Mouse (Mus musculus) ES-Bruce4 (cell line): ENCODE measurements around the gene Abcc3. TPM values are rescaled to one million over a fixed set of nuclear protein-coding genes. Genes with fewer than 3 reads are reported as not detected.

Source experiments
- H3K27ac ChIP-seq: 2 replicates; pipeline ENCODE4 v1.5.1; 2012; ENCODE audit warnings: low read length, inconsistent platforms; ENCODE audit not compliant: insufficient read depth
- H3K27me3 ChIP-seq: 2 replicates; pipeline ENCODE4 v1.6.1; 2012; ENCODE audit warnings: mild to moderate bottlenecking, low read length, inconsistent platforms; ENCODE audit not compliant: control insufficient read depth, poor library complexity, insufficient read depth, severe bottlenecking
- H3K36me3 ChIP-seq: 2 replicates; pipeline ENCODE4 v1.6.1; 2012; ENCODE audit warnings: inconsistent platforms, mild to moderate bottlenecking, low read length, moderate library complexity; ENCODE audit not compliant: control insufficient read depth, poor library complexity, insufficient read depth, severe bottlenecking
- H3K4me1 ChIP-seq: one replicate; pipeline ENCODE4 v1.8.1; 2011; ENCODE audit warnings: low read length; ENCODE audit not compliant: control insufficient read depth, insufficient read depth
- H3K4me3 ChIP-seq: 2 replicates; pipeline ENCODE4 v1.5.1; 2011; ENCODE audit warnings: low read depth, mild to moderate bottlenecking, low read length
- H3K9ac ChIP-seq: 2 replicates; pipeline ENCODE4 v1.6.1; 2012; ENCODE audit warnings: low read depth, mild to moderate bottlenecking, inconsistent platforms; ENCODE audit not compliant: poor library complexity, severe bottlenecking
- H3K9me3 ChIP-seq: replicated peaks from 2 replicates; pipeline ENCODE4 v1.6.1; 2012; ENCODE audit warnings: mild to moderate bottlenecking, low read length, inconsistent platforms; ENCODE audit not compliant: control insufficient read depth, poor library complexity, insufficient read depth, severe bottlenecking
- CTCF ChIP-seq: IDR thresholded peaks from one replicate; pipeline ENCODE4 v1.8.1; 2011; ENCODE audit warnings: low read depth, low read length
- EP300 ChIP-seq: IDR thresholded peaks from 2 replicates; pipeline ENCODE4 v1.6.1; 2011; ENCODE audit warnings: low read depth, low read length; ENCODE audit not compliant: insufficient read depth
- POLR2A ChIP-seq: IDR thresholded peaks from one replicate; pipeline ENCODE4 v1.8.1; 2011; ENCODE audit warnings: low read length; ENCODE audit not compliant: insufficient read depth
- polyA plus RNA-seq: library from polyadenylated mRNA; stranded (reverse); fragments of >200 nt; gene quantifications from 2 replicates; pipeline ENCODE4 v1.2.4, GENCODE M21; 2011; ENCODE audit warnings: low read depth; ENCODE audit not compliant: missing spikeins, insufficient read depth, insufficient read length

The Abcc3 gene
- polyA plus RNA-seq, 1 experiment = 0.24 TPM

DNA sequence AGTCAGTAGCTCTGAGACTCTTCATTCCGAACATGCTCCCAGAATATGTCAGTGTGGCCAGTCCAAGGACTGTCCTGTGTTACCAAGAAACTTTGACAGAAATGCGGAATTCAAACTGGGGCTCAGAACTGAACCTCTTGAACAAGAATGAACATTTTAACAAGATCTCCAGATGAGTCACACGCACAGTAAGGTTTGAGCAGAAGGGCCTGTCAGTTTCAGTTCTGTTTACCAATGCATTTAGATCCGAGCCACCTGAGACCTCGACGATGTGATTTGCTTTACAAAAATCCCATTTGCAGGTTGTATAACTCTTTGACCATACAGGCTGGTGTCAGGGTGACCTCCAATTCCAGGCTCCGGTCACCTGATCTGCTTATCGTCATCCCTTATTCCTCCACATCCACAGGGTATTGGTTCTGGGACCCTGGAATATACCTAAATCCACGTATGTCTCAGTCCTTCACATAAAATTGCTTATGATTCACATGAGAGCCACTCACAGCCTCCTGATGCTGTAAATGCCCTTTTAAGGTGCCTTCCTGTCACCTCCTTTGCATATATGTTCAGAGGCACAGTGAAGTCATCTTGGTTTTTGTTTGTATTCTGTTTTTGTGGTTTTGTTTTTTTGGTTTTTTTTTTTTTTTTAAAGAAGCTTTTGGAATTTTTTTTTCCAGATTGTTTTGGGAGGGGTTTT is 37.1 kb downstream of the Abcc3 start:
- Histone ChIP-seq H3K9me3 (no peaks in the 10 kb centered on the region), H3K27me3 (no peaks in the 10 kb centered on the region), H3K27ac (no peak overlapping the region), H3K4me1 (no peaks in the 10 kb centered on the region), H3K4me3 (no peak overlapping the region), H3K36me3 (no peaks in the 10 kb centered on the region), H3K9ac (no peak overlapping the region)
- TF ChIP-seq EP300 (no peak), CTCF (no peak), POLR2A (no peak)

DNA sequence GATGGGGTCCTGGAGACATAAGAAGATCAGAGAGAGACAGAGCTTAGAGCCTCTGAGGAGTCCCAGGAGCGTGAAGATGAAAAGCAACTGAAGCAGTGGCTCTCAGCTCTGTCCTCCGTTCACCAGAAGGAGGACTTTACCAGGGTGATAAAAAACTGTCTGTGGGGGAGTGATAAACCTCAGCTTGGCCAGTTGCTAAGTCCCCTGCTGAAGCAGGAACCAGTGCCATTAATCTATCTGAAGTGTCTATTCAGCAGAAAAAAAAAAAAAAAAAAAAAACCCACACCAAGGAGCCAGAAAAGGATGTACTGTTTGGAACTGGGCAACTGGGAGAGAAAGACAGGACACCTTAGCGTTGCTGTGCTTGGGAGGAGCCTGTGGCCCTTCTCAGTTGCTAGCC is 41.7 kb downstream of the Abcc3 start:
- Histone ChIP-seq H3K4me3 (no peak overlapping the region), H3K9me3 (no peaks in the 10 kb centered on the region), H3K4me1 (no peaks in the 10 kb centered on the region), H3K27me3 (no peaks in the 10 kb centered on the region), H3K36me3 (no peaks in the 10 kb centered on the region), H3K27ac (no peak overlapping the region), H3K9ac (no peak overlapping the region)
- TF ChIP-seq CTCF (no peak), POLR2A (no peak), EP300 (no peak)

DNA sequence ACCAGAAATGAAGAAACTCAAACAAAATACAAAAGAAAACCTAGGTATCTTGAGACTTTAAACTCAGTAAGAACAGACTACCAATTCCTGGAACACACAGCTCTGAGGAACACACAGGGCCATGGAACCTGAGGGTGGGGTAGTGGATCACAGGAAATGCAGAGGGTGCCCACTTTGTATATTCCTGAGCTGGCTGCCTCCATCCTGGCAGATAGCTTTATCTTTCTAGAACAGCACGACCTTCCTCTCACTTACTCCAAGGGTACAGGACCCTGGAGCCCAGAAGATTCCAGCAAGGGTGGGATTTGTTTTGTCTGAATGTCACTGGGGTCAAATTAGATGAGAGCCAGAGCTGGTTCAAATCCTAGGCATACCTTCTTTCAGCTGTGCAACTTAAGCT is 42.5 kb downstream of the Abcc3 start:
- TF ChIP-seq POLR2A (no peak), EP300 (no peak), CTCF (no peak)
- no peaks in the 10 kb centered on the region for H3K9me3 ChIP-seq
- no peak overlapping the region for H3K9ac ChIP-seq
- H3K36me3 ChIP-seq = no peaks in the 10 kb centered on the region
- H3K4me3 ChIP-seq = no peak overlapping the region
- no peaks in the 10 kb centered on the region for H3K27me3 ChIP-seq
- H3K4me1 ChIP-seq = no peaks in the 10 kb centered on the region
- no peak overlapping the region for H3K27ac ChIP-seq

DNA sequence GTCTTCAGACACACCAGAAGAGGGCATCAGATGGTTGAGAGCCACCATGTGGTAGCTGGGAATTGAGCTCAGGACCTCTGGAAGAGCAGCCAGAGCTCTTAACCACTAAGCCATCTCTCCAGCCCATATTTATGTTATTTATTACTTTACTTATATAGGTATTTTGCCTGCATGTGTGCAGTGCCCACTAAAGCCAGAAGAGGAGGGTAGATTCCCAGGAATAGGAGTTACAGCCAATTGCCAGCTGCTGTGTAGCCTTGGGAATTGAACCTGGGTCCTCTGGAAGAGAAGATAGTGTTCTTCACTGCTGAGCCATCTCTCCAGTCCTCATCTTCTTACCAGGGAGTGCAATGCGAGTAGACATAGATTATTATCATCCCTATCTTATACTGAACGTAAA is 43.0 kb downstream of the Abcc3 start:
- H3K36me3 ChIP-seq = no peaks in the 10 kb centered on the region
- H3K4me1 ChIP-seq = no peaks in the 10 kb centered on the region
- H3K4me3 ChIP-seq = no peak overlapping the region
- H3K27me3 ChIP-seq = no peaks in the 10 kb centered on the region
- H3K27ac ChIP-seq = no peak overlapping the region
- TF ChIP-seq EP300 = no peak
- no peak for TF ChIP-seq CTCF
- no peak for TF ChIP-seq POLR2A
- H3K9me3 ChIP-seq = no peaks in the 10 kb centered on the region
- no peak overlapping the region for H3K9ac ChIP-seq

DNA sequence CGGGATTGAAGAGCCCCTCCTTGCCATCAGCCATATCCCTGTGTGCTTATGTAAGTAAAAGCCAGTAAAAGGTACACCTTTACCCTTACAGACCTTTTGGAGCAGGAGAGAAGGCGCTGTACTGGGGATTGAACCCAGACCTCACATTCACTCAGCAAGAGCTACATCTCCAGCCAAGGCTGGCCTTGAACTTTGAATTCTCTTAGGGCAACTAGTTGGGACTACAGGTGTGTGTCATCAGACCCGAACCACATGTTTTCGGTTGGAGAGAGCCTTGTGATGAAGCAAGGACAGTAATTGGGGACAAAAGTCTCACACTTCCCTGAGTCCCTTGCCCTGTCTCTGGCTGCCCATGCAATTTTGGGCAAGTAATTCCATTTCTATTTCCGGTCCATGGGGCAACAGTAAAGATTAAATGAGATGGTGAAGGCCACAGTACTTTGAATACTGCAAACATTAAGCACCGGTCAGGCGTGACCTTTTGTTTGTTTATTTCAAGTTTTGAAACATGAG is 45.7 kb downstream of the Abcc3 start:
- TF ChIP-seq CTCF = no peak
- no peaks in the 10 kb centered on the region for H3K27me3 ChIP-seq
- no peak overlapping the region for H3K4me3 ChIP-seq
- no peaks in the 10 kb centered on the region for H3K4me1 ChIP-seq
- H3K9ac ChIP-seq = no peak overlapping the region
- no peak overlapping the region for H3K27ac ChIP-seq
- H3K36me3 ChIP-seq = no peaks in the 10 kb centered on the region
- no peaks in the 10 kb centered on the region for H3K9me3 ChIP-seq

- Histone ChIP-seq H3K9ac (no peak overlapping the region), H3K36me3 (no peaks in the 10 kb centered on the region), H3K9me3 (no peaks in the 10 kb centered on the region), H3K27me3 (no peaks in the 10 kb centered on the region), H3K27ac (no peak overlapping the region), H3K4me3 (no peak overlapping the region), H3K4me1 (no peaks in the 10 kb centered on the region)
- TF ChIP-seq EP300 = no peak
- no peak for TF ChIP-seq POLR2A
- no peak for TF ChIP-seq CTCF
Observed at GRCm38 (mm10) chr11:94346611-94347010, 46.2 kb downstream of the Abcc3 start.
